Mouse (Mus musculus): ENCODE data around the gene Gm26897.

Gene Gm26897

DNA sequence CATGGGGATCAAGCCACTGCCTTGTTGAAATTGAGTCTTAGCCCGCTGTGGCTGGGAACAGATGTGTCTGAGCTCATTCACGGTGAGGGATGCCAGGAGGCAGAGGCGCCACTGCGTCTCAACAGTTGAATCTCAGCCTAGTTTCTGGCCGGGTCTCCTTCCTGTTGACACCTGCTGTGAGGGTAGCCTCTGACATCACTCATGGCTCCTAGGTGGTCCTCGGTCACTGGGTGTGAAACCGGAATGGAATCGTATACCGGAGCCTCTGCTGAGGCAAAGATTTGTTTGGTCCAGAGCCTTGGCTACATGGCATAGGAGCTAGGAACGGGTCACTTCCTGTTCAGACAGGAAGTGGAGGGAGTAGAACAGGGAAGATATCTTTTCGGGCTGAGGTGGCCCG, at the start of gene Gm26897:
TSS of gene Gm26897 (plus strand) at position 74 of the 400 bp plus-strand sequence.
- DNase-seq (ENCODE audit: low spot score): no peak

DNA sequence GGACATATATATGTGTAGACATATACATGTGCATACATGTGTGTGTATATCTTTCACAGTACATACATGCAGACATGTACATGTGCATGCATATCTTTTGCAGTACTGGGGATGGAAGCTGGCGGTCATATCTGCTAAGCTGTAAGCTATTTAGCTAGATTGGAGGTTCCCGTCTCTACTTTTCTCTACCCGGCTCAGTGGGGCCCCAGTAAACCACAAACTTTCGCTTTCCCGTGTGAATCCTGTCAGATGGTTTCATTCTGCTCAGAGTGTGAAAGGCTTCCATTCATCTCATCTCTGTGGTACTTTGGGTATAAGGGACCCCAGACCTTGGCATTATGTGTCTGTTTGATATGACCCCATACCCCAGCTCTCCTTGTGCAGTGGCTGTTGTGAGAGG, 46.4 kb upstream of the Gm26897 start:
- no peak for DNase-seq (ENCODE audit: low spot score)

- DNase-seq (ENCODE audit: low spot score): no peak
These were observed 45.1 kb upstream of the Gm26897 start for GRCm38 (mm10) chr5:111688584-111688983.

- DNase-seq (ENCODE audit: low spot score): peak; percentile 39
These were observed 35.7 kb upstream of the Gm26897 start for GRCm38 (mm10) chr5:111697996-111698395.

DNA sequence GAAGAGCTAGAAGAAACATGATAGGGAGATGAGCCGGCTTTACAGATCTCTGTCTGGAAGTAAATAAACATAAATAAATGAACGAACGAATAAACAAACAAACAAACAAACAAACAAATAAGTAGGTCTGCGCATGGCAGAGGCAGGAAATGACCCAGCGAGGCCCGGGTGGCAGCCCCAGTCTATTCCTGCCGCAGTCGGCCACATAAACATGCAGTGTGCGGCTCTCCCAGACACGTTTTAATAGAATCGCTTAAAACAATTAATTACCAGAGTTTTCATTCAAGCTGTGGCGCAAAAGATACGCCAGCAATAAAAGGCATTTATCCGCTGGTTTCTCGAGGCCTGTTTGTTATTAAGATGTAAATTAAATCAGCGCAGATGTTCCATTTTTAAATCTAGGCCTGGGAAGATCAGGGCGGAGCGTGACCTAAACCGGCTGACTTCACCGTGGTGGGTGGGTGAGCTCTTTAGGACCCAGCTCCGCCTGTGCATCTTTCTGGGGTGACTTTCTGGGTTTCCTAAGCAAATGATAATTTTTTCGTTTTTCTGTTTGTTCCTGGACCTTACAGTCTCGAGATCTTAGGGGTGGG, 33.9 kb upstream of the Gm26897 start:
- DNase-seq (ENCODE audit: low spot score): no peak

DNA sequence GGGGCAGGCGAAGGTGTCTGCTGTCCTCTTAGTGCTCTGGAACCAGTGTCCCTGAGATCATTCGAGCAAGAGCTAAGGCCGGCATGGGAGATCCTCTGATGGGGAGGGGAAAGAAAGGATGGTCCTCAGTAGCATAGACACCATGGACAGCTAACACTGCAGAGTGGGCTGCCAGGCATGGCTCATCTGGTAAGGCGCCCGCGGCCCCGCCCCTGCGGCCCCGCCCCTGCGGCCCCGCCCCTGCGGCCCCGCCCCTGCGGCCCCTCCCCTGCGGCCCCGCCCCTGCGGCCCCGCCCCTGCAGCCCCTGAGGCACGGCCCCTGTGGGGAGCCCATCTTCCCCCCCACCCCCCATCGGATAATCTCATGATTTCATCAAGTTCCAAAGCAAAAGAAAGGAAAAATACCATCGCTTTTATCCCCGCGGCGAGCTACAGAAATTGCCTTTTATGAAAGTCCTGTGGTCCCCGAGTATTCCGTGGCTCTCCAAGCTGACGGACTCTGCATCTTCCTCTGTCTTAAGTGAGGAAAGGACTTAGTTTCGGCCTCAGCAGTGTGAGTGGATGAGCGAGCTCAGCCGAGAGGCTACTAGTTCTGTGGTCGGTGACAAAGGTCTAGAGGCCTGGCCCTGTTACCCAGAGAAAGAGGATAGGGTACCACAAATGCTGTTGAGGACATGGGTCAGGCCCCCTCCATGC, 31.9 kb upstream of the Gm26897 start:
- DNase-seq (ENCODE audit: low spot score): no peak

DNA sequence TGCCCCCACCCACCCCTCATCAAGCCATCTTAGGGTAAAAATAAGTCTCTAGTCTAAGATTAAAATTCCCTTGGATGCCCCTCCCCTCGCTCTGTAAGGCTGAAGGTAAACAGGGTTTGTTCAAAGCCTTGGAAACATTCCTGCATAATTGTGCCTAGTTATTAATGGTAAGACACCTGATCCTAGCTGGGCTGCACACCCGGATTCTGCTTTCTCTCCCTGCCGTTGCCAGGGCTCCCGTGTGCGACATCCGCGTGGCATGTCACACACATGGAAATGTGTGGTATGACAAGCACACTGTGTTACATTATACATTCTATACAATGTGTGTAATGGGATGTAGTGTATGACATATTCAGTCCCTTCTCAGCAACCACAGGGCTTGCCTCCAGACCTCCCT, 30.1 kb upstream of the Gm26897 start:
- no peak for DNase-seq (ENCODE audit: low spot score)

GRCm38 (mm10) chr5:111704326-111704725, 29.4 kb upstream of the Gm26897 start:
- no peak for DNase-seq (ENCODE audit: low spot score)

GRCm38 (mm10) chr5:111709195-111709901, 24.4 kb upstream of the Gm26897 start:
- DNase-seq (ENCODE audit: low spot score): no peak

DNA sequence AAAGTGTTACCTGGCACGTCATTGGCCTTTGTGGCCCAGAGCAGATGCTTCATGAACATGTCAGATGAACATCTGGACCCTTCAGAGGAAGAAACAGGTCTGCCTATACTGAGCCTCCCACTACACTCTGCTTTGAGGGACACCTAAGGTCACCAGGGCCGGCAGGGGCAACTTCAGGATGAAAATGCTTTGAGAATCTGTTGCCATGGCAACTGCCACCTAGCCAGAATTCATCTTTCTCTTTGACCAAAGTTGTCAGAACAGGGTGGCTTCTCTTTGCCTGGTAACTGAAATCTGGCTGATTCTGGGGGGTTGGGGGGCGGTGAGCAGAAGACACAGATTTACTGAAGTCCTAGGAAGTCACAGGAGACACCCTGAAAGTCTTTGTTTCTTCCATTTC, 14.7 kb upstream of the Gm26897 start:
- DNase-seq (ENCODE audit: low spot score): no peak

GRCm38 (mm10) chr5:111720726-111721125, 13.0 kb upstream of the Gm26897 start:
- no peak for DNase-seq (ENCODE audit: low spot score)

DNA sequence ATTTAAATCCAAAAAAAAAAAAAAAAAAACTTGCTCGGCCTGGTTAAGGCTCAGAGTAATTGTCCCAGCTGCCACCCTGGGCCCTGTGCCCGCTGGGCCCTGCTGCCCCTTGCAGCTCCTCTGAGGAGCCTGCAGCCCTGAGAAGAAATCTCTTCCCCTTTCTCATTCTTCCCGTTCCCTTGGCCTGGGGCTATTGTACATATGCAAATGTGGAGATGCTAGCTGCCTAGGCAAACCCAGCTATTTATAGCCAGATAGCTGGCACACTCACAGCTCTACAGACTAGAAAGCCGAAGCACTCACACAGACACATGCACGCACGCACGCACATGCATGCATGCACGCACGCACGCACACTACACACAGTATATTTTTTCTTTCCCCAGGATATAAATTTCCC, 9.0 kb upstream of the Gm26897 start:
- no peak for DNase-seq (ENCODE audit: low spot score)

- DNase-seq (ENCODE audit: low spot score): no peak
These were observed 8.4 kb upstream of the Gm26897 start for GRCm38 (mm10) chr5:111725195-111725920.

- no peak for DNase-seq (ENCODE audit: low spot score)
These were observed 5.3 kb upstream of the Gm26897 start for GRCm38 (mm10) chr5:111728411-111728810.

DNA sequence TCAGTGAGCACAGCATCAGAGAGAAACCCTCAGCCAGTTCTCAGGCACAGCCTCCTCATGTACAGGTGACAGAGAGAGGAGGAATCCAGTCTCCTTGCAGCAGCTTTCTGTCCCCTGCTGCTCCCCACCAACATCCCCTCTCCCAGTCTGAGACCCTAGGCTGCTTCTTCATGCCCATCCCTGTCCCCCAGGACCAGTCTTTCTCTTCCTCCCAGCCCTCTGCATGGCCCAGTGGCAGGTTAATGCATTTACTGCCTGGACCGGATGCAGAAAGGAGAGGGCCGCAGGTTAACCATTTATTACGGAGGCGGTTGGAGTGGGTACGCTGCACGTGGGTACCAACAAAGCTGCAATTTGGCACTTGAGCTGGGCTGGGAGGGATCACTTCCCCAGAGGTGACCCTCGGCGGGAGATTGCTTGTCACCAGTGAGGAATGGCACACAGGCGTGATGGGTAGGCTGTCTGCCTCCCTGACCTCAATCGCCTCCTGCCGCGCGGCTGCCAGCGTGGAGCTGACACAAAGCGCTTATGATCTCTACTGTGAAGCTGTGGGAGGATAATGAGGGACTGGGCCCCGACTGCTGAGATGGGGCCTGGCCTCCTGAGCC, 3.1 kb upstream of the Gm26897 start:
- DNase-seq (ENCODE audit: low spot score): no peak

DNA sequence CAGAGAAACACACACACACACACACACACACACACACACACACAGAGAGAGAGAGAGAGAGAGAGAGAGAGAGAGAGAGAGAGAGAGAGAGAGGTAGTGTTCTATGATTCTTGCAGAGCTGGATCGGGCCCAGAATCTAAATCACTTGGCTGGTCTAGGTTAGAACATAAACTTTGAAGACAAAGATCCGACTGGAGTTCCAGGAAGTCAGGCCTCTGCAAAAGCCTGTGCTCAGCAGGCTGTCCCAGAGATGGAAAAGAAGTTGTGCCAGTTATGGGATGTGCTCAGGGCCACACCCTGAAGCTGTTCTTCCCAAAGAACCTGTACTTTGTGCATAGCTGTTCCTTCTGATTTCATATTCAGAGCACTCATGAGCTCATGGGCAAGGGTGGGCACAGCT, 1.5 kb upstream of the Gm26897 start:
- no peak for DNase-seq (ENCODE audit: low spot score)

GRCm38 (mm10) chr5:111739480-111739879, 5.8 kb downstream of the Gm26897 start:
- no peak for DNase-seq (ENCODE audit: low spot score)

DNA sequence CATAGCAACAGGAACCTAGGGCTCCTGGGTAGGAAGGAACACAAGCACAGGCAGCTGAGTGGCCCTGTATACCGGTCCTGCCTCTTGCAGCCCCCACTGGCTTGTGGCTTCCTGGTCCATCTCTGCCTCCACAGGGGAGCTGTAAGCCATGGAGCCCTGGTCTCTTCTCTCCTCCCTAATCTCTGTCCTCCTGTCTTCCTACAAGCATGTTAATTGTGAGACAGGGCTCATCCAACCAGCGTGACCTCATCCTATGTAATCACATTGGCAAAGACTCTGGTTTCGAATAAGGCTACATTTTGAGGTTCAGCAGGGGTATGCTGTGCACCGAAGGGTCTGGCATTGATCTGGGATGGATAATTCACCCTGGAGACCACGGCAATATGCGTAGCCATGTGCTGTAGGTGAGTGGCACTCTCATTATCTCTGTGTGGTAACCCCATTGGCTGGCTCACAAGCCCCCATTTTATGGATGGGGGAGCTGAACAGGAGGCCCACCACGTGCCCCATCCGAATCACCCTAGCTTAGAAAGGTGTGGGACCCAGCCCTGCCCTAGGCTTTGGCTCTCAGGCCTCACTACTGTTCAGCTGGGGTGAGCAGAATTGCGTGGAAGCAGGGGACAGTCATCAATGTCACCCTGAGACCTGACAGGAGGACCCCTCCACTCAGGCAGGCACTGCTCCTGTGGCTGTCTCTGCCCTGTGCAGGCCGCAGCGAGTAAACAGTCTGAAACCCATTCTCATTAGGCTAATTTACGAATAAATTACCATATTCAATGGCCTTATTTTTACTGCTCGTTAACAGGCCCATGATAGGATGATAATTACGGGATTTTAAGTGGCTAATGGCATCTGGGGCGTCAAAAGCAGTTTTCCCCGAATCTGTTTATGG, 6.9 kb downstream of the Gm26897 start:
- no peak for DNase-seq (ENCODE audit: low spot score)

- no peak for DNase-seq (ENCODE audit: low spot score)
These were observed 7.6 kb downstream of the Gm26897 start for GRCm38 (mm10) chr5:111741352-111741751.

DNA sequence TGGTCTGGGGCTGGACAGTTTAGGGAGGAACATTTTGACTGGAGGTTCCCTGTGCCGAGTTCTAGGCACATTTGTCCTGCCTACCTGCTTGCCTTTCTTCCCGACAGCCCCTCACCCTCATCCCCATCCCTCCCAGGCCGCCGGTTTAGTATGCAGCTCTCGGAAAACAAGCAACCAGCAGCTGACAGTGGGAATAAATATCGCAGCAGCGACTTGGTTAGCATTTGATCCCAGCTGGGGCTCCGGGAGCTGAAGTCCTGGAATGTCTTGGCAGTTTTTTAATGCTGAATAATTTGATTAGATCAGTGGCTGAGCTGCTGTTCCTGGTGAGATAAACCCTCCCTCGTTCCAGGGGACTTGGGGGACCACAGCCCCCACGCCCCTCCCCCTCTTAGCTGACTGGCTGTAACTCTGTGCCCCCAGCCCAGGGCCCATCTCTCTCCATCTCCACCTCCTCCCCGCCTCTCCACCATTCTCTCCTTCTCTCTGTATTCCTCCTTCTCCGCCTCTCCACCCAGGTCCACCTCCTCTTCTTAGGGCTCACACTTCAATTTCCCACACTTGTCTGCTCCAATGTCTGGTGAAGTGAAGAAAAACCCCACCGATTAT, 8.7 kb downstream of the Gm26897 start:
- DNase-seq (ENCODE audit: low spot score): no peak

DNA sequence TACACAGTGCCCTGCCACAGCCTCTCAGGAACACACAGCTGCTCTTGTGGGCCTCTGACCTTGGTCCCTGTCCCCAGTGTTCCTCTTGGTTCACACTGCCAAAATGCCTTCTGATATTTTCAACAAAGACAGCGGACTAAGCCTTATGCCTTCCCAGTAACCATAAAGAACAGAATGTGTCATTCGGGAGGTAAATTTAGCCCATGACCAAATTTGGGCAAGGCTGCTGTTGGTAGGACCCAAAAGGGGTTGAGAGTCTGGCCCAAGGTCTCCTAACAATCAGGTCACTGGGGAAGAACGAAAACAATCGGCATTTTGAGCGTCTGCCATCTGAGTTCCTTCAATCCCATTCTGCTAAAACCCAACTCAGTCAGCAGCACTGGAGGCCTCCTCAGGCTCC, 15.9 kb downstream of the Gm26897 start:
- DNase-seq (ENCODE audit: low spot score): peak; percentile 25
